Mouse (Mus musculus): ENCODE data around the gene Adap1. TPM values are rescaled to one million over a fixed set of nuclear protein-coding genes. Genes with fewer than 3 reads are reported as not detected.
A peak's percentile ranks its signal among the peaks of the same experiment; 100 is the strongest.

Gene Adap1
- polyA plus RNA-seq, 1 experiment from 2014 or later: 3.3 TPM

- no peak overlapping the region for H3K27ac ChIP-seq
- H3K36me3 ChIP-seq (replicated peaks): no peaks in the 10 kb centered on the region
- no peak overlapping the region for H3K9ac ChIP-seq
- H3K4me1 ChIP-seq: 0 out of 2 replicates have a peak, but pooled peaks cover under 1% of the 10 kb centered on the region
- no peaks in the 10 kb centered on the region for H3K27me3 ChIP-seq
- no peak overlapping the region for H3K4me3 ChIP-seq (replicated peaks)
- 85% methylated on average over 12 of the region's 12 CpGs for WGBS
- no peak overlapping the region for H3K4me2 ChIP-seq
- no peaks in the 10 kb centered on the region for H3K9me3 ChIP-seq
- ATAC-seq (ENCODE audit: low FRiP score): no peak
Measured at GRCm38 (mm10) chr5:139290467-139291259, 34.8 kb downstream of the Adap1 start.

- H3K9ac ChIP-seq: no peak overlapping the region
- H3K27ac ChIP-seq: no peak overlapping the region
- H3K4me3 ChIP-seq (replicated peaks): no peak overlapping the region
- no peak for ATAC-seq (ENCODE audit: low FRiP score)
- H3K27me3 ChIP-seq: no peaks in the 10 kb centered on the region
- H3K36me3 ChIP-seq (replicated peaks): no peaks in the 10 kb centered on the region
- H3K4me2 ChIP-seq: no peak overlapping the region
- 0 out of 2 replicates have a peak, but pooled peaks cover 3% of the 10 kb centered on the region for H3K4me1 ChIP-seq
- 71% methylated on average over 4 of the region's 4 CpGs for WGBS
- H3K9me3 ChIP-seq: no peaks in the 10 kb centered on the region
Measured at GRCm38 (mm10) chr5:139288591-139288990, 36.8 kb downstream of the Adap1 start.

- H3K36me3 ChIP-seq (replicated peaks): no peaks in the 10 kb centered on the region
- no peak overlapping the region for H3K27ac ChIP-seq
- 0 out of 2 replicates have a peak, but pooled peaks cover 3% of the 10 kb centered on the region for H3K4me1 ChIP-seq
- H3K9ac ChIP-seq: no peak overlapping the region
- H3K4me3 ChIP-seq (replicated peaks): no peak overlapping the region
- no peak overlapping the region for H3K4me2 ChIP-seq
- H3K9me3 ChIP-seq: no peaks in the 10 kb centered on the region
- WGBS: 88% methylated on average over 4 of the region's 4 CpGs
- H3K27me3 ChIP-seq: no peaks in the 10 kb centered on the region
- ATAC-seq (ENCODE audit: low FRiP score): no peak
Measured at GRCm38 (mm10) chr5:139287787-139288186, 37.6 kb downstream of the Adap1 start.

- no peak overlapping the region for H3K9ac ChIP-seq
- no peak for ATAC-seq (ENCODE audit: low FRiP score)
- H3K4me1 ChIP-seq: 0 out of 2 replicates have a peak, but pooled peaks cover 5% of the 10 kb centered on the region
- WGBS: 94% methylated on average over 5 of the region's 5 CpGs
- H3K36me3 ChIP-seq (replicated peaks): no peaks in the 10 kb centered on the region
- H3K4me2 ChIP-seq: no peak overlapping the region
- no peaks in the 10 kb centered on the region for H3K27me3 ChIP-seq
- H3K9me3 ChIP-seq: no peaks in the 10 kb centered on the region
- H3K27ac ChIP-seq: no peak overlapping the region
- no peak overlapping the region for H3K4me3 ChIP-seq (replicated peaks)
Measured at GRCm38 (mm10) chr5:139287099-139287498, 38.3 kb downstream of the Adap1 start.

GRCm38 (mm10) chr5:139286142-139286941 is 39.1 kb downstream of the Adap1 start:
- H3K4me2 ChIP-seq: no peak overlapping the region
- H3K9me3 ChIP-seq: no peaks in the 10 kb centered on the region
- H3K27ac ChIP-seq: no peak overlapping the region
- H3K36me3 ChIP-seq (replicated peaks): no peaks in the 10 kb centered on the region
- H3K4me3 ChIP-seq (replicated peaks): no peak overlapping the region
- H3K27me3 ChIP-seq: peaks cover 4% of the 10 kb centered on the region; the same call in 1 of the 2 replicates
- 78% methylated on average over 14 of the region's 14 CpGs for WGBS
- H3K4me1 ChIP-seq: 0 out of 2 replicates have a peak, but pooled peaks cover 5% of the 10 kb centered on the region
- H3K9ac ChIP-seq: no peak overlapping the region
- ATAC-seq (ENCODE audit: low FRiP score): no peak

GRCm38 (mm10) chr5:139285383-139286067 is 39.9 kb downstream of the Adap1 start:
- H3K4me2 ChIP-seq: no peak overlapping the region
- 54% methylated on average over 8 of the region's 8 CpGs for WGBS
- no peak overlapping the region for H3K4me3 ChIP-seq (replicated peaks)
- H3K9ac ChIP-seq: no peak overlapping the region
- no peak overlapping the region for H3K27ac ChIP-seq
- H3K9me3 ChIP-seq: no peaks in the 10 kb centered on the region
- peaks cover 4% of the 10 kb centered on the region; the same call in 1 of the 2 replicates for H3K27me3 ChIP-seq
- H3K4me1 ChIP-seq: 0 out of 2 replicates have a peak, but pooled peaks cover 5% of the 10 kb centered on the region
- no peak for ATAC-seq (ENCODE audit: low FRiP score)
- H3K36me3 ChIP-seq (replicated peaks): no peaks in the 10 kb centered on the region

GRCm38 (mm10) chr5:139283460-139284180 is 41.8 kb downstream of the Adap1 start:
- 0 out of 2 replicates have a peak, but pooled peaks cover 5% of the 10 kb centered on the region for H3K4me1 ChIP-seq
- H3K36me3 ChIP-seq (replicated peaks): no peaks in the 10 kb centered on the region
- H3K4me3 ChIP-seq (replicated peaks): no peak overlapping the region
- H3K27ac ChIP-seq: no peak overlapping the region
- no peak overlapping the region for H3K4me2 ChIP-seq
- WGBS: 94% methylated on average over 14 of the region's 14 CpGs
- ATAC-seq (ENCODE audit: low FRiP score): no peak
- H3K27me3 ChIP-seq: peaks cover 4% of the 10 kb centered on the region; the same call in 1 of the 2 replicates
- no peaks in the 10 kb centered on the region for H3K9me3 ChIP-seq
- H3K9ac ChIP-seq: no peak overlapping the region

- Histone ChIP-seq H3K4me2 (no peak overlapping the region), H3K4me1 (0 out of 2 replicates have a peak, but pooled peaks cover 5% of the 10 kb centered on the region), H3K4me3 (replicated peaks) (no peak overlapping the region), H3K27ac (no peak overlapping the region), H3K27me3 (peaks cover 4% of the 10 kb centered on the region; the same call in 1 of the 2 replicates), H3K36me3 (replicated peaks) (no peaks in the 10 kb centered on the region), H3K9ac (no peak overlapping the region), H3K9me3 (no peaks in the 10 kb centered on the region)
- ATAC-seq (ENCODE audit: low FRiP score): peak; percentile 65
- 5% methylated on average over 15 of the region's 15 CpGs for WGBS
Measured at GRCm38 (mm10) chr5:139282191-139282590, 43.2 kb downstream of the Adap1 start.

- H3K27ac ChIP-seq: no peak overlapping the region
- no peak overlapping the region for H3K9ac ChIP-seq
- 0 out of 2 replicates have a peak, but pooled peaks cover 5% of the 10 kb centered on the region for H3K4me1 ChIP-seq
- H3K4me2 ChIP-seq: no peak overlapping the region
- 65% methylated on average over 10 of the region's 11 CpGs for WGBS
- no peak for ATAC-seq (ENCODE audit: low FRiP score)
- no peaks in the 10 kb centered on the region for H3K36me3 ChIP-seq (replicated peaks)
- peaks cover 4% of the 10 kb centered on the region; the same call in 1 of the 2 replicates for H3K27me3 ChIP-seq
- H3K9me3 ChIP-seq: no peaks in the 10 kb centered on the region
- H3K4me3 ChIP-seq (replicated peaks): no peak overlapping the region
Measured at GRCm38 (mm10) chr5:139281373-139282112, 43.9 kb downstream of the Adap1 start.

GRCm38 (mm10) chr5:139277287-139277686 is 48.1 kb downstream of the Adap1 start:
- no peak overlapping the region for H3K4me3 ChIP-seq (replicated peaks)
- H3K27ac ChIP-seq: no peak overlapping the region
- no peaks in the 10 kb centered on the region for H3K36me3 ChIP-seq (replicated peaks)
- H3K4me2 ChIP-seq: no peak overlapping the region
- no peak overlapping the region for H3K9ac ChIP-seq
- H3K27me3 ChIP-seq: peaks cover 4% of the 10 kb centered on the region; the same call in 1 of the 2 replicates
- H3K4me1 ChIP-seq: no peaks in the 10 kb centered on the region
- no peaks in the 10 kb centered on the region for H3K9me3 ChIP-seq
- ATAC-seq (ENCODE audit: low FRiP score): no peak
- 87% methylated on average over 8 of the region's 8 CpGs for WGBS

GRCm38 (mm10) chr5:139271994-139272554 is 53.3 kb downstream of the Adap1 start:
- WGBS: 61% methylated on average over 8 of the region's 8 CpGs
- H3K27ac ChIP-seq: no peak overlapping the region
- H3K4me2 ChIP-seq: no peak overlapping the region
- no peak overlapping the region for H3K9ac ChIP-seq
- H3K36me3 ChIP-seq (replicated peaks): peaks cover 22% of the 10 kb centered on the region
- H3K4me3 ChIP-seq (replicated peaks): no peak overlapping the region
- H3K4me1 ChIP-seq: peaks cover 8% of the 10 kb centered on the region
- H3K9me3 ChIP-seq: no peaks in the 10 kb centered on the region
- H3K27me3 ChIP-seq: no peaks in the 10 kb centered on the region
- no peak for ATAC-seq (ENCODE audit: low FRiP score)
